Mouse (Mus musculus): ENCODE measurements at regions not wholly inside any gene's neighbourhood (a gene's known extent, or its start where the extent isn't known, plus 50 kb on each side); places are given as distances from the start of the nearest gene placed in this dataset.

GRCm38 (mm10) chr14:106267679-106268561, 161.9 kb downstream of the Trim52 start:
- TF ChIP-seq EP300 (IDR thresholded peaks at IDR 0.05; ENCODE audit: low read depth in 1 of 2, low read length in 2 of 2) (no peak), POLR2AphosphoS5 (IDR thresholded peaks at IDR 0.05; ENCODE audit: borderline replicate concordance, low read depth, low read length) (no peak), MAX (IDR thresholded peaks at IDR 0.05; ENCODE audit: low read length) (no peak), USF1 (IDR thresholded peaks at IDR 0.05; ENCODE audit: low read depth, low read length) (no peak), TBP (IDR thresholded peaks at IDR 0.05; ENCODE audit: low read depth, low read length) (no peak), TCF12 (IDR thresholded peaks at IDR 0.05; ENCODE audit: low read depth, low read length) (no peak), MAFK (IDR thresholded peaks at IDR 0.05; ENCODE audit: borderline replicate concordance, low read depth, low read length) (no peak), BHLHE40 (IDR thresholded peaks at IDR 0.05; ENCODE audit: borderline replicate concordance, low read depth, low read length) (no peak), CHD2 (IDR thresholded peaks at IDR 0.05; ENCODE audit: low read length) (no peak), ETS1 (IDR thresholded peaks at IDR 0.05; ENCODE audit: low read depth, low read length) (no peak)

Data from MEL (cell line).